Mouse (Mus musculus) midbrain, embryonic 15.5 days (tissue): ENCODE measurements around the gene Tnfaip3. TPM values are rescaled to one million over a fixed set of nuclear protein-coding genes. Genes with fewer than 3 reads are reported as not detected.

Experiments used
- ATAC-seq: fragments of 200-750 bp; cut with Nextera tagmentation; replicated peaks from 2 replicates; pipeline ENCODE4 v1.8.0; 2017; ENCODE audit warnings: moderate TSS enrichment
- H3K27ac ChIP-seq: fragments of 300-500 bp; sonication (generic); 2 replicates; pipeline ENCODE4 v1.5.1; 2015; ENCODE audit warnings: mild to moderate bottlenecking, inconsistent platforms
- H3K27me3 ChIP-seq: fragments of 300-500 bp; sonication (generic); replicated peaks from 2 replicates; pipeline ENCODE4 v1.6.1; 2015; ENCODE audit warnings: inconsistent platforms
- H3K36me3 ChIP-seq: fragments of 300-500 bp; sonication (generic); replicated peaks from 2 replicates; pipeline ENCODE4 v1.6.1; 2015; ENCODE audit warnings: inconsistent platforms
- H3K4me1 ChIP-seq: fragments of 300-500 bp; sonication (generic); 2 replicates; pipeline ENCODE4 v1.6.1; 2015; ENCODE audit warnings: inconsistent platforms
- H3K4me2 ChIP-seq: fragments of 300-500 bp; sonication (generic); 2 replicates; pipeline ENCODE4 v1.6.1; 2015; ENCODE audit warnings: inconsistent platforms, mild to moderate bottlenecking, moderate library complexity
- H3K4me3 ChIP-seq: fragments of 300-500 bp; sonication (generic); 2 replicates; pipeline ENCODE4 v1.5.1; 2015; ENCODE audit warnings: mild to moderate bottlenecking, inconsistent platforms
- H3K9ac ChIP-seq: fragments of 300-500 bp; sonication (generic); 2 replicates; pipeline ENCODE4 v1.6.1; 2015; ENCODE audit warnings: mild to moderate bottlenecking, inconsistent platforms
- H3K9me3 ChIP-seq: fragments of 300-500 bp; sonication (generic); 2 replicates; pipeline ENCODE4 v1.6.1; 2016; ENCODE audit warnings: inconsistent platforms
- WGBS: fragments of 180-500 bp; shearing (Covaris S2); methylation state at CpG from one replicate; pipeline ENCODE4 v1.1.7; 2015; ENCODE audit warnings: mixed read lengths; 5-methylcytosine and 5-hydroxymethylcytosine counted together
- polyA plus RNA-seq: library from polyadenylated mRNA; unstranded; fragments of >200 nt; fragmentation: Nextera tagmentation; extraction: Ambion mirVana; gene quantifications from 2 replicates; pipeline ENCODE4 v1.2.1, GENCODE M21; 2015

Tnfaip3 gene
- polyA plus RNA-seq, 1 experiment from 2014 or later, result 3.2 TPM

GRCm38 (mm10) chr10:19011832-19012440 lies 3.5 kb downstream of the Tnfaip3 start:
- H3K27ac ChIP-seq, result no peak overlapping the region
- no peak overlapping the region for H3K9ac ChIP-seq
- no peak overlapping the region for H3K4me2 ChIP-seq
- H3K36me3 ChIP-seq, result no peaks in the 10 kb centered on the region
- no peaks in the 10 kb centered on the region for H3K27me3 ChIP-seq
- 82% methylated on average over 7 of the region's 7 CpGs for WGBS
- no peak overlapping the region for H3K4me3 ChIP-seq
- no peaks in the 10 kb centered on the region for H3K9me3 ChIP-seq
- H3K4me1 ChIP-seq, result peaks cover 13% of the 10 kb centered on the region
- ATAC-seq, result no peak

- Histone ChIP-seq H3K4me2 (no peak overlapping the region), H3K27me3 (no peaks in the 10 kb centered on the region), H3K9ac (no peak overlapping the region), H3K27ac (no peak overlapping the region), H3K4me1 (peaks cover 7% of the 10 kb centered on the region; the same call in 1 of the 2 replicates), H3K4me3 (no peak overlapping the region), H3K9me3 (no peaks in the 10 kb centered on the region), H3K36me3 (0 out of 2 replicates have a peak, but pooled peaks cover 5% of the 10 kb centered on the region)
- WGBS, result 88% methylated on average over 8 of the region's 8 CpGs
- ATAC-seq, result no peak
Measured at GRCm38 (mm10) chr10:19010414-19010813, 5.0 kb downstream of the Tnfaip3 start.

- Histone ChIP-seq H3K27ac (no peak overlapping the region), H3K9ac (no peak overlapping the region), H3K27me3 (no peaks in the 10 kb centered on the region), H3K4me3 (no peak overlapping the region), H3K9me3 (no peaks in the 10 kb centered on the region), H3K36me3 (0 out of 2 replicates have a peak, but pooled peaks cover 7% of the 10 kb centered on the region), H3K4me2 (no peak overlapping the region), H3K4me1 (peaks cover 3% of the 10 kb centered on the region; the same call in 1 of the 2 replicates)
- ATAC-seq, result no peak
- 73% methylated on average over 8 of the region's 8 CpGs for WGBS
Measured at GRCm38 (mm10) chr10:19009186-19009672, 6.2 kb downstream of the Tnfaip3 start.

DNA sequence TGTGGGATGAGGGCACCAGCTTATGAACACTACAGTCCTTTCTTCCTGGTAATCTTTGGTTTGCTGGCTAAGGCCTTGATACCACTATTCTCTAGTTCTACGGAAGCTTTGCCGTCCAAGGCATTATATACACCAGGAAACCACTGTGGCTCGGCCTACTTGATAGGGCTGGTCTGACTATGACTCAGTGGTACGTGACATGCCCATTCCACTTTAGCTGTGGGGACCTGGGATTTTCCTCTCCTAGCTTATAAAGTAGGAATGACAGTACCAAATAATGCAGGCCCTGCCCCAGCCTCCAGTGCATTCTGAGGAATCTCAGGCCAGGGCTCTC lies 6.9 kb downstream of the Tnfaip3 start:
- no peaks in the 10 kb centered on the region for H3K9me3 ChIP-seq
- WGBS, result 96% methylated on average over 4 of the region's 4 CpGs
- no peak for ATAC-seq

GRCm38 (mm10) chr10:19007897-19008606 lies 7.4 kb downstream of the Tnfaip3 start:
- WGBS, result 86% methylated on average over 8 of the region's 8 CpGs
- ATAC-seq, result no peak
- no peaks in the 10 kb centered on the region for H3K27me3 ChIP-seq

More for the DNA sequence above, 6.9 kb downstream of the Tnfaip3 start:
- Histone ChIP-seq H3K36me3 (0 out of 2 replicates have a peak, but pooled peaks cover 7% of the 10 kb centered on the region), H3K27ac (no peak overlapping the region), H3K9ac (no peak overlapping the region), H3K27me3 (no peaks in the 10 kb centered on the region), H3K4me3 (no peak overlapping the region), H3K4me1 (no peaks in the 10 kb centered on the region), H3K4me2 (no peak overlapping the region)

GRCm38 (mm10) chr10:19002091-19002785 lies 13.2 kb downstream of the Tnfaip3 start:
- Histone ChIP-seq H3K9me3 (no peaks in the 10 kb centered on the region), H3K27ac (no peak overlapping the region), H3K4me3 (no peak overlapping the region), H3K4me1 (no peaks in the 10 kb centered on the region), H3K4me2 (no peak overlapping the region), H3K9ac (no peak overlapping the region), H3K36me3 (peaks cover 7% of the 10 kb centered on the region; the same call in 1 of the 2 replicates), H3K27me3 (no peaks in the 10 kb centered on the region)
- ATAC-seq, result no peak
- 90% methylated on average over 12 of the region's 12 CpGs for WGBS

More at GRCm38 (mm10) chr10:19007897-19008606, 7.4 kb downstream of the Tnfaip3 start:
- H3K4me1 ChIP-seq, result no peaks in the 10 kb centered on the region
- 0 out of 2 replicates have a peak, but pooled peaks cover 7% of the 10 kb centered on the region for H3K36me3 ChIP-seq
- no peak overlapping the region for H3K27ac ChIP-seq
- H3K4me2 ChIP-seq, result no peak overlapping the region
- H3K9ac ChIP-seq, result no peak overlapping the region
- H3K9me3 ChIP-seq, result no peaks in the 10 kb centered on the region
- H3K4me3 ChIP-seq, result no peak overlapping the region

DNA sequence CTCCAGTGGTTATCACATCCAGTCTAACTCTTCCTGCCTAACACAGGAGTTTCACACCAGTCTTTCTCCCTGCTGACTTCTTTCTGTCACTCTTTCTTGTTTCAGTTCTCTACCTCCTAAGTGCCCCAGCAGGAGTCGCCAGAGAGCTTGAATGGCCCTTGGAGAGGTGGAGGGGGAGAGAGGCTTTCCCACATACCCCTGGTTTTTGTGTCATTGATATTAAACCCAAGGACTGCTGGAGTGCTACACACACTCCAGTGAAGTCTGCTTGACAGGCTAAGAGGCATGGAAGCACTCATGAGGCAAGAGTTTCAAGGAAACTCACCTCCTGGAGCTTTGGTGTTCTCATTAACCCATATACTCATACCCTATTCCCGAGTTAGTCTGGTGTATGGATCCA lies 16.0 kb downstream of the Tnfaip3 start:
- no peaks in the 10 kb centered on the region for H3K4me1 ChIP-seq
- H3K27me3 ChIP-seq, result no peaks in the 10 kb centered on the region
- H3K9me3 ChIP-seq, result no peaks in the 10 kb centered on the region
- ATAC-seq, result no peak
- WGBS, result 84% methylated on average over 2 of the region's 2 CpGs
- H3K36me3 ChIP-seq, result no peaks in the 10 kb centered on the region; the same call in 1 of the 2 replicates
- H3K27ac ChIP-seq, result no peak overlapping the region
- H3K9ac ChIP-seq, result no peak overlapping the region
- H3K4me2 ChIP-seq, result no peak overlapping the region
- H3K4me3 ChIP-seq, result no peak overlapping the region

- Histone ChIP-seq H3K4me1 (no peaks in the 10 kb centered on the region), H3K36me3 (no peaks in the 10 kb centered on the region), H3K9ac (no peak overlapping the region), H3K27ac (no peak overlapping the region), H3K27me3 (no peaks in the 10 kb centered on the region), H3K9me3 (no peaks in the 10 kb centered on the region), H3K4me3 (no peak overlapping the region), H3K4me2 (no peak overlapping the region)
- no peak for ATAC-seq
Measured at GRCm38 (mm10) chr10:18996331-18996730, 19.1 kb downstream of the Tnfaip3 start.

- no peak overlapping the region for H3K27ac ChIP-seq
- H3K4me2 ChIP-seq, result no peak overlapping the region
- H3K9me3 ChIP-seq, result no peaks in the 10 kb centered on the region
- H3K27me3 ChIP-seq, result no peaks in the 10 kb centered on the region
- no peaks in the 10 kb centered on the region for H3K4me1 ChIP-seq
- no peak overlapping the region for H3K4me3 ChIP-seq
- H3K9ac ChIP-seq, result no peak overlapping the region
- no peak for ATAC-seq
- 93% methylated on average over 12 of the region's 12 CpGs for WGBS
- no peaks in the 10 kb centered on the region for H3K36me3 ChIP-seq
Measured at GRCm38 (mm10) chr10:18995465-18996261, 19.8 kb downstream of the Tnfaip3 start.

DNA sequence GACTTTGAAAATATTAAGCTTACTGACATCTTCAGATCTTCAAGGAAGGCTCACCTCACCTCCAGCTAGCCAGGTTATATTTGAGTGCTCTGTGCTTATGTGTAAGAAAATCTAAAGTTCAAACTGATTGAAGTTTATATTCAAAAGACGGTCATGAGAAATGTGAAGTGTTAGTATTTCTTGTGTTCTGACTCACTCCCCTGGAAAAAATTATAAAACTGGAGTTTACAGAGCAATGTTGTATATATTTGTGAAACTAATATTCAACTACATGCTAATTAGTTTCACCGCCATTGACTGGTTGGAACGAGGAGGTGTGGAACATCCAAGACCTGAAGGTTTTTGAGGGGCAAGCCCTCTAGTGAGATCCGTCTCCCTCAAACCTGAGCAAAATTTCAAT lies 22.5 kb downstream of the Tnfaip3 start:
- 91% methylated on average over 4 of the region's 4 CpGs for WGBS
- H3K9ac ChIP-seq, result no peak overlapping the region
- no peaks in the 10 kb centered on the region for H3K27me3 ChIP-seq
- H3K4me1 ChIP-seq, result no peaks in the 10 kb centered on the region
- ATAC-seq, result no peak
- H3K36me3 ChIP-seq, result no peaks in the 10 kb centered on the region
- no peak overlapping the region for H3K4me2 ChIP-seq
- H3K4me3 ChIP-seq, result no peak overlapping the region
- H3K27ac ChIP-seq, result no peak overlapping the region
- no peaks in the 10 kb centered on the region for H3K9me3 ChIP-seq

DNA sequence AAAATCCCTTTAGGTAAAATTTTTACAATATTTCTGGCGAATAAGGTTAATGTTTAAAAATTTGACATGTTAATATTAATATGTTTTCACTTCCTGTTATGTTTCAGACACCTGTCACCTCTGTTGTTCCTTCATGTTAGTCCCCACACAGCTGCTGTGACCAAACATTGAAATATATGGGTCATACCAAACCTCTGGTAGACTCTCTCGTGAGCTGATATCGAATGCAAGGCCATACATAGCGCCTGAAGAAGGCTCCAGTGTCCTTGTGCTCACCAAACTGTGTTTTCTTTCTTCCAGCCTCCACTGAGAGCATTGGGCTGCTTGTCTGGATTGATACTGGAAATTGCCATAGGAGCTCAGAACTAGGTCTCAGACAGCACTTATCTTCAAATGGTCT lies 24.4 kb downstream of the Tnfaip3 start:
- no peaks in the 10 kb centered on the region for H3K4me1 ChIP-seq
- H3K27ac ChIP-seq, result no peak overlapping the region
- no peak overlapping the region for H3K4me2 ChIP-seq
- no peaks in the 10 kb centered on the region for H3K36me3 ChIP-seq
- H3K9me3 ChIP-seq, result no peaks in the 10 kb centered on the region
- ATAC-seq, result no peak
- H3K27me3 ChIP-seq, result no peaks in the 10 kb centered on the region
- no peak overlapping the region for H3K9ac ChIP-seq
- H3K4me3 ChIP-seq, result no peak overlapping the region
- WGBS, result 95% methylated on average over 4 of the region's 4 CpGs

GRCm38 (mm10) chr10:18987907-18988199 lies 27.6 kb downstream of the Tnfaip3 start:
- H3K4me1 ChIP-seq, result no peaks in the 10 kb centered on the region
- H3K4me3 ChIP-seq, result no peak overlapping the region
- no peak overlapping the region for H3K27ac ChIP-seq
- WGBS, result 64% methylated on average over 2 of the region's 2 CpGs
- ATAC-seq, result no peak
- H3K27me3 ChIP-seq, result no peaks in the 10 kb centered on the region
- H3K9ac ChIP-seq, result no peak overlapping the region
- no peaks in the 10 kb centered on the region for H3K36me3 ChIP-seq
- no peaks in the 10 kb centered on the region for H3K9me3 ChIP-seq
- H3K4me2 ChIP-seq, result no peak overlapping the region
